Comparison of ENCODE assay signal across 14 mouse cellular contexts in the genomic region with DNA sequence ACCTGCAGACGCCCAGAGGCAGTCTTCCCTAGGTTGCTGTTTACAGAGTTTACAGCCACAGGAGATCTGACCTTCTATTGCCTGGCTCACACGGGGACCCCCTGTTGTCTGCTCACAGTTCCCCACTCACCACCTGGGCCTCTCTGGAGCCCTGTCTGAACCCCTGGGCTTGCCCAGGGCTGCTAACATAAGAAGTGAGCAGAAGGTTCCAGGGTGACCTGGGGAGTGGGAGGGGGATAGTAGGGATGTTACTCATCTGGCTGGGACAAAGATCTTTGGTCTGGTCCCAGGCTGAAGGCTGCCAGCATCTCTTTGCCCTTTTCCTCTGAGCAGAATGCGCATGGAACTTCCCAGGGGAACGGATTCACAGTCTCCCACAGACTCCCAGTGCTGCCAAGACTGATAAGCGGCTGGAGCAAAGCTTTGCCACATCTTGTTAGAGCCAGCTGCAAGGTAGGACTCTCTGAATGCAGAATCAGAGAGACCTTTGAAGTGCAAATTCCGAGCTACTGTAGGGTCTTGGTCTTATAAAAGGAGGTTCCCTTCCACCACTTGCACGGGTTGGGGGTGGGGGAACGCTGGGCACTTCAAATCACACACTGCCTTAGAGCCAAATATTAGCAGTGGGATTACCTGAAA.
DNase-seq lines count a peak whose midpoint lies in the region; ATAC-seq and TF ChIP-seq lines count a peak whose summit lies in the region.
"Had no signal": no experiment of that assay in that cellular context is flagged by ENCODE, and none has a peak within 500 bp of the region (broad histone marks: within the 10 kb centered on the region; RNA-seq: fewer than 3 reads in every experiment).

No protein-coding gene starts in this region.

- H3K79me2 ChIP-seq in heart, adult 2 months (replicated peaks; ENCODE audit: control insufficient read depth, insufficient read depth, low read length) = no peaks in the 10 kb centered on the region

- H3K27me3 ChIP-seq in midbrain, embryonic 10.5 days (ENCODE audit: low read depth, poor library complexity, severe bottlenecking) = no peaks in the 10 kb centered on the region
- no peaks in the 10 kb centered on the region for H3K27me3 ChIP-seq in midbrain, postnatal 0 days (ENCODE audit: insufficient read depth, low read length)
- H3K27me3 ChIP-seq in heart, adult 2 months (ENCODE audit: control insufficient read depth, insufficient read depth, low read length) = no peaks in the 10 kb centered on the region
- no peaks in the 10 kb centered on the region for H3K27me3 ChIP-seq in heart, embryonic 15.5 days
- no peaks in the 10 kb centered on the region for H3K27me3 ChIP-seq in midbrain, embryonic 16.5 days (ENCODE audit: control insufficient read depth, insufficient read depth, low read depth, low read length)
- no peaks in the 10 kb centered on the region for H3K27me3 ChIP-seq in liver, postnatal 0 days (ENCODE audit: insufficient read depth, low read length)

- TF ChIP-seq CTCF in midbrain, postnatal 0 days (IDR thresholded peaks at IDR 0.05) = no peak
- TF ChIP-seq CTCF in heart, adult 2 months (IDR thresholded peaks at IDR 0.05) = no peak
- no peak for TF ChIP-seq CTCF in liver, postnatal 0 days (IDR thresholded peaks at IDR 0.05; ENCODE audit: low read depth)

- 0 out of 2 replicates have a peak overlapping the region, but pooled peaks have one; percentile 4 for H3K27ac ChIP-seq in midbrain, embryonic 10.5 days (replicated peaks)
- H3K27ac ChIP-seq in midbrain, postnatal 0 days (ENCODE audit: low read depth, low read length) = no peak overlapping the region
- peak overlapping the region; percentile 60 for H3K27ac ChIP-seq in heart, adult 2 months
- H3K27ac ChIP-seq in heart, embryonic 15.5 days = peak overlapping the region; percentile 73
- peak overlapping the region; percentile 18 for H3K27ac ChIP-seq in midbrain, embryonic 16.5 days (ENCODE audit: low read length)
- H3K27ac ChIP-seq in liver, postnatal 0 days (ENCODE audit: low read depth) = no peak overlapping the region
- H3K27ac ChIP-seq: gastrocnemius, adult 2 months; liver, embryonic 14.5 days had no signal

- no peak for TF ChIP-seq EP300 in heart, adult 2 months (IDR thresholded peaks at IDR 0.05; ENCODE audit: insufficient read depth, low read depth, low read length)
- no peak for TF ChIP-seq EP300 in liver, postnatal 0 days (IDR thresholded peaks at IDR 0.05; ENCODE audit: low read depth)

- H3K36me3 ChIP-seq in midbrain, embryonic 10.5 days = no peaks in the 10 kb centered on the region
- H3K36me3 ChIP-seq in midbrain, postnatal 0 days (ENCODE audit: insufficient read depth, low read length) = no peaks in the 10 kb centered on the region
- peaks cover 4% of the 10 kb centered on the region; the same call in 1 of the 2 replicates for H3K36me3 ChIP-seq in heart, adult 2 months (ENCODE audit: control insufficient read depth, insufficient read depth, low read length)
- H3K36me3 ChIP-seq in heart, embryonic 15.5 days = no peaks in the 10 kb centered on the region
- no peaks in the 10 kb centered on the region for H3K36me3 ChIP-seq in midbrain, embryonic 16.5 days (ENCODE audit: control insufficient read depth, insufficient read depth, low read length)
- no peaks in the 10 kb centered on the region for H3K36me3 ChIP-seq in liver, postnatal 0 days (replicated peaks; ENCODE audit: insufficient read depth, low read length)

- H3K4me2 ChIP-seq in midbrain, postnatal 0 days (ENCODE audit: low read depth, low read length, poor library complexity, severe bottlenecking) = no peak overlapping the region
- peak overlapping the region; percentile 43 for H3K4me2 ChIP-seq in heart, embryonic 15.5 days
- H3K4me2 ChIP-seq in midbrain, embryonic 16.5 days (ENCODE audit: low read length) = no peak overlapping the region
- no peak overlapping the region for H3K4me2 ChIP-seq in liver, postnatal 0 days (ENCODE audit: low read depth, low read length)

- ATAC-seq in midbrain, postnatal 0 days (ENCODE audit: low FRiP score) = no peak
- no peak; the same call in 1 of the 2 replicates for ATAC-seq in heart, embryonic 15.5 days (replicated peaks; ENCODE audit: insufficient number of reproducible peaks, insufficient read depth, low FRiP score, low read depth)
- peak; percentile 76 for ATAC-seq in midbrain, embryonic 16.5 days
- no peak for ATAC-seq in liver, postnatal 0 days
- ATAC-seq in cerebellum, adult (ENCODE audit: insufficient number of reproducible peaks, low FRiP score, low TSS enrichment) = no peak

- no peaks in the 10 kb centered on the region for H3K9me3 ChIP-seq in midbrain, embryonic 10.5 days (replicated peaks)
- no peaks in the 10 kb centered on the region for H3K9me3 ChIP-seq in midbrain, postnatal 0 days (ENCODE audit: low read length)
- no peaks in the 10 kb centered on the region for H3K9me3 ChIP-seq in heart, embryonic 15.5 days (replicated peaks)
- no peaks in the 10 kb centered on the region for H3K9me3 ChIP-seq in midbrain, embryonic 16.5 days (replicated peaks; ENCODE audit: control insufficient read depth, low read length, poor library complexity, severe bottlenecking)
- H3K9me3 ChIP-seq in liver, postnatal 0 days (ENCODE audit: low read length) = no peaks in the 10 kb centered on the region

- intact Hi-C loops in heart, adult 2 months (cut with DNase I) = loop anchor here (5.0 kb wide), 1 partner anchor 251 kb away; no protein-coding TSS in a partner anchor

- no peak overlapping the region for H3K4me3 ChIP-seq in midbrain, embryonic 10.5 days
- no peak overlapping the region for H3K4me3 ChIP-seq in midbrain, postnatal 0 days (ENCODE audit: low read depth, low read length)
- no peak overlapping the region for H3K4me3 ChIP-seq in heart, adult 2 months
- H3K4me3 ChIP-seq in heart, embryonic 15.5 days = no peak overlapping the region
- no peak overlapping the region for H3K4me3 ChIP-seq in midbrain, embryonic 16.5 days (ENCODE audit: low read depth, low read length)
- no peak overlapping the region for H3K4me3 ChIP-seq in liver, postnatal 0 days (ENCODE audit: low read depth, low read length)
- H3K4me3 ChIP-seq: gastrocnemius, adult 2 months had no signal

- TF ChIP-seq POLR2A in heart, adult 2 months (IDR thresholded peaks at IDR 0.05; ENCODE audit: insufficient read depth, low read depth, low read length) = no peak

- H3K4me1 ChIP-seq in midbrain, embryonic 10.5 days = peaks cover 6% of the 10 kb centered on the region; the same call in 1 of the 2 replicates
- peaks cover 3% of the 10 kb centered on the region; the same call in 1 of the 2 replicates for H3K4me1 ChIP-seq in midbrain, postnatal 0 days (ENCODE audit: insufficient read depth, low read length)
- no peaks in the 10 kb centered on the region; the same call in 1 of the 2 replicates for H3K4me1 ChIP-seq in heart, adult 2 months (ENCODE audit: control insufficient read depth, insufficient read depth, low read length)
- peaks cover 30% of the 10 kb centered on the region for H3K4me1 ChIP-seq in heart, embryonic 15.5 days (replicated peaks)
- H3K4me1 ChIP-seq in midbrain, embryonic 16.5 days (ENCODE audit: control insufficient read depth, insufficient read depth, low read length) = peaks cover 7% of the 10 kb centered on the region
- H3K4me1 ChIP-seq in liver, postnatal 0 days (ENCODE audit: insufficient read depth) = no peaks in the 10 kb centered on the region

- no peak overlapping the region for H3K9ac ChIP-seq in midbrain, postnatal 0 days (replicated peaks; ENCODE audit: low read length, poor library complexity, severe bottlenecking)
- H3K9ac ChIP-seq in heart, adult 2 months (ENCODE audit: low read depth, low read length) = peak overlapping the region; percentile 32; the same call in 1 of the 2 replicates
- H3K9ac ChIP-seq in heart, embryonic 15.5 days = no peak overlapping the region
- H3K9ac ChIP-seq in midbrain, embryonic 16.5 days (ENCODE audit: low read depth, low read length) = no peak overlapping the region
- H3K9ac ChIP-seq in liver, postnatal 0 days (replicated peaks) = no peak overlapping the region
- H3K9ac ChIP-seq: liver, embryonic 14.5 days had no signal

- no peak for DNase-seq in midbrain, embryonic 10.5 days (ENCODE audit: low spot score)
- no peak for DNase-seq in midbrain, postnatal 0 days (ENCODE audit: low spot score)
- peak; percentile 25 to 39 for DNase-seq in heart, adult 2 months
- no peak for DNase-seq in liver, postnatal 0 days
- DNase-seq: cerebellum, postnatal 10 days; gastrocnemius, adult 2 months; kidney, adult 11 months; lung, postnatal 36 days; right cerebral cortex, postnatal 4 days; thymus, postnatal 36 days had no signal

- WGBS in midbrain, embryonic 10.5 days = 39% methylated on average over 8 of the region's 8 CpGs
- 19% methylated on average over 8 of the region's 8 CpGs for WGBS in midbrain, postnatal 0 days
- WGBS in heart, adult 2 months = 31% methylated on average over 8 of the region's 8 CpGs
- 17% methylated on average over 8 of the region's 8 CpGs for WGBS in heart, embryonic 15.5 days
- 23% methylated on average over 8 of the region's 8 CpGs for WGBS in midbrain, embryonic 16.5 days
- 48% methylated on average over 8 of the region's 8 CpGs for WGBS in liver, postnatal 0 days (ENCODE audit: insufficient replicate concordance)

Comparison
In these comparisons a context has a peak if more than half of its experiments do, and no peak if none do; other contexts are left out.
1. H3K27ac ChIP-seq: peak in midbrain, embryonic 10.5 days (single experiment), heart, adult 2 months (single experiment), heart, embryonic 15.5 days (single experiment) and midbrain, embryonic 16.5 days (single experiment); none in midbrain, postnatal 0 days (single experiment) and liver, postnatal 0 days (single experiment).
2. DNase-seq: peak in heart, adult 2 months (2 of 2); none in midbrain, embryonic 10.5 days (single experiment), midbrain, postnatal 0 days (single experiment) and liver, postnatal 0 days (single experiment).